Mouse (Mus musculus): ENCODE measurements around the gene Ipo7.

GRCm38 (mm10) chr7:110008513-110008912 is 9.6 kb upstream of the Ipo7 start:
- TF ChIP-seq POLR2A (IDR thresholded peaks at IDR 0.05; ENCODE audit: borderline replicate concordance, control insufficient read depth, low read depth, low read length) = no peak
- no peak for TF ChIP-seq CTCF (IDR thresholded peaks at IDR 0.05; ENCODE audit: control insufficient read depth, insufficient read depth, low read length)
